Mouse (Mus musculus) thymus, postnatal 14 days (tissue): ENCODE measurements at regions not wholly inside any gene's neighbourhood (a gene's known extent, or its start where the extent isn't known, plus 50 kb on each side); places are given as distances from the start of the nearest gene placed in this dataset.

ENCODE experiments used
- DNase-seq: peaks from one replicate; pipeline ENCODE4 v3.0.0; 2021

GRCm38 (mm10) chr19:56105452-56106091 is 181.4 kb upstream of the Habp2 start:
- DNase-seq, result no peak

DNA sequence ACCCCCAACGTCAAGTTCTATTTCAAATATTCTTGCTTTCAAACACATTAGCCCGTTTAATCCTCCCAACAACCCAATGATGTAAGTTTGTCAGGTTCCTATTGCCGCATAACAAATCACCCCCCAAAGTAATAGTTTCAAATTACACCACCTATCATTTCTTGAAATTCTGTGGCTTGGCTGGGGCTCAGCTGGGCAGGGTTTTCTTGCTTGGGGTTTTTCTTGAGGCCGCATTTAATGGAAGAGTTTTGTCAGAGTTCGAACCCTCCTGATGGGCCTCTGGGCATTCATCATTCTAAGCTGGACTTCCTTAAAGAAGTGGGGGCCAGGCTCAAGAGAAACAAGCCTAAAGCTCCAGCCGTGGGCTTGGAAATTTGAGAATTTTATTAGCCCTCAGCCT is 178.1 kb upstream of the Habp2 start:
- no peak for DNase-seq

DNA sequence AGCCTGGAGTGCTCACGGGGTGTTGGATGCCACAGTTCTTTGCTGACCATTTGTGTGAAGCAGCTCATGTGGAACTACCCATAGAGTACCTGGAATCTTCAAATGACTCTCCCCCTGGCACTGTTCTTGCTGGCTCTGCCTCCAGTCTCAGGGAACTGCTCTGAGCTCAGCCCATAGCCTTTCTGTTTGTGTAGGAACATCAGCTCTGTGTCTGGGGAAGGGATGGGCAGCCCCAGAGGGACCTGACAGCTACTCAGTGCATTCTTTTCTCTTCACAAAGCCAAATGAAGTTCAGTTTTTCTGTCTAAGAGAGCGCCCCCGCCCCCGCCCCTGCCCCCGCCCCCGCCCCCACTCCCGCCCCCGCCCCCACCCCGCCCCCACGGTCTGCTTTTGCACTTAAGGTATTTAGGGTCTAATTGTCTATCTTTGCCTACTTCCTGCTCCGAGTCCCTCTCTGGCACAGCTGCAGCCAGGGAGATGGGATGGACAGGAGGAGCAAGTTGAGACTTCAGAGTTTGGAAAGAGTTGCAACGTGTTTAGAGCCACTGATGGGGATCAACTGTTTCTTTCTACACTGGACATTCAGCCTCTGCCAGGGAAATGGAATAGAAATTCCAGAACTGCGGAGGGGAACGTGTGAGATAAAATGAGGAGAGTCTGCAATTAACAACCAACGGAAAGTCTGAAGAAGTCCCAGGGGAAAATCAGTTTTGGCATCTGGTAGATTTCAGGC is 171.2 kb upstream of the Habp2 start:
- DNase-seq, result no peak

DNA sequence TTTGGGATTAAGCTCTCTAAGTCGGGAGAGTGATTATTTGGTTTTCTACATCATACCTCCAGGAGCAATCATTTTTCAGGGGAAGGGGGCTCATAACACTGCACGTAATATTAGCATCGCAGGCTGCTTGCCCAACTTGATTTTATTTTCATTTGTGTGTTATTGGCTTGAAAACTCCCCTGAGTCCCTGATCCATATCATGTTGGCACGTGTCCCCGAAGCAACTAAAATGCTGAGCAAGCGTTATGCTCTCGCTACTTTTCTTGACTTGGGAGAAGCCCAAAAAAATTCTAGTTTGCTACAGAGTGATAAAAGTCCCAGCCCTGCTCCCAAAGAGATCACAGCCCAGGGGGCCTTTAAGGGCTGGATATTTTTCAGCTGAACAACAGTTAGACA is 170.7 kb upstream of the Habp2 start:
- DNase-seq, result no peak

DNA sequence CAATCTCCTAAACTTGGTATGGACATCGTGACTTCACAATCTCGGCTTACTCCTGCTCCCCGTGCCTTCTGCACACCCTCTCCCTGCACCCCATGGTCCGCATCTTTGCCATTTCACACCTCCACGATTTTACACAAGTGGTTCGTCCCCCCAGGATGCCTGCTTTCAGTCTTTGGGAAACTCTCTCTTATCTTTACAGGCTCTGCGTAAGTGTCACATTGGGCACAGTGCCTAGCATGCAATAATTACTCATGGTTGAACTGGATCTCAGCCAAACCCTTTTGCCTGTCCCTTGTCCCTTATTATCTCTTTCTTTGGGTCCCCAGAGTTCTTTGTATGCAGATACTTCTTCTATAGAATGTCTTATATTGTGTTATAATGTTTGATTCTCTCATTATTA is 166.2 kb upstream of the Habp2 start:
- no peak for DNase-seq

DNA sequence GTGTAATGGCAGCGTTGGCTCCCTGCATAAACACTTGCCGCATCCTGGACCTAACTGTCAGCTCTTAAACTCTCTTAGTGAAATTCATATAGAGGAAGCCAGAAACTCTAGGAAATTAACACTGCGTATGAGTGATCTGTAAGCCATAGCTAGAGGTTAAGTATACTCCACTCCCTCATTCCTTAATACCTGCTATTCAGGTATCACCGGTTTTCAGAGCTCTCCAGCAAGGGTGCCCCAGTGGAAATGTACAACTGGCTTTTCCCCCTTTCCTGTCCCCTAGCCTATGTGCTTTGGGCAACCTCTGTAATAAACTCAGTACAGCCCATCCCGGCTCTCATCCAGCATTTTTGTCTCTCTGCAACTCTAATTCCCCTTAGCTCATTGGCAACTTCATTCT is 164.8 kb upstream of the Habp2 start:
- DNase-seq, result no peak

- no peak for DNase-seq
Measured at GRCm38 (mm10) chr19:56131556-56131955, 155.4 kb upstream of the Habp2 start.

DNA sequence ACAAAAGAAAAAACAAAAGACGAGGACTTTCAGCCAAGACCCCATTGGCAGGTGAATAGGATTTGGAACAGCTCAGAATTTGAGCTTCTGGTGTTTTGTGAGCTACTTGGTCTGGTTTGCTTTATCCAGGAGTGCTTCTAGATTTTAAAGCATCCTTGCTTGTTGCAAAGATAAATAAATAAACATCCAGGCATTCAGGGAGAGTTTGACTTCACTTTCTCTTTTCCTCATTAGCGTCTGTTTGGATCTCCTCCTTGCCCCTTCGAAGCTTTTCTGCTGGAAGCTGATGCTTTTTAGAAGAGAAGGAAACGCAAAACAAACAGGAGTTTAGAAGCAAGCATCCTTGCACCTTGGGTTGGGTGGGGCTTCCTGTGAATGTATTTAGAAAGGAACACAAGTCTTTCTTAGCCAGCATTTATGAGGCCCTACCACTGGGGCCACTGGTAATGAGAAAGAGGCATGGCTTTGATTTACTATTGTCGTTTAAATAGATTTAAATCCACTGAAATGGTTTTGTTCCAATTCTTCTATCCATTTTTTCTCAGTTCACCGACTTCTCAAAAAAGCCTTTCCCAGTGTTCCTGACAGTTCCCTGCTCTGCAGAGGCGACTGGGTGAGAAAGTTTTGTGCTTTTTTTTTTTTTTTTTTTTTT is 153.9 kb upstream of the Habp2 start:
- DNase-seq, result no peak

GRCm38 (mm10) chr19:56133565-56133964 is 153.4 kb upstream of the Habp2 start:
- DNase-seq, result no peak

GRCm38 (mm10) chr19:56134081-56134818 is 152.7 kb upstream of the Habp2 start:
- peak; percentile 17 for DNase-seq

DNA sequence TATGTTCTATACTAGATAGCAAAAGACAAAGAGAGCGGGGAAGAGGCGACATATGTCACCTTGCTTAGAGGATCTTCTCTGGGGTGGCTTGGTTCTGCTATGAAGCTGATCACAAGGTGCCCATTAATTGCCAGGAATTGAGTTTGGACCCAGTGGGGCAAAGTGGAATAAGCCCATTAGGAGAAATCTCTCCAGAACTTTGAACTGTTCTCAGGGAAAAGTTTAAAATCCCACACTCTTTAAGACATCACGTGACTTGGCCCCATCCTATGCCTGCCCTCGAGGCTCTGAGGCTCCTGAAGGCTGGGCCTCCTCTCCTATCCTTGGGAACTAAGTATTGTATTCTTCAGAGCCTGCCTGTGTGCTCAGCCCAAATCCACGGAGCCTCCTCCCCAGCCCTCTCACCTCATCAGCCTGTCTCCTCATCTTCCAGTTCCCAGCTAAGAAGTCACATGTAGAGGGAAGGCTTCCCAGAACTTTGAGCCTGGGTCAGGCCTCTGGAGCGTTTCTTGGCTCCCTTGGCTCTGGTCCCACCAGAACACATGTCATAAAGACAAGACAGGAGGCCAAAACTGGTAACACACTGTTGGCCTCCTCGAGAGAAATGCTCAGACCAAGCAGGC is 151.5 kb upstream of the Habp2 start:
- DNase-seq, result no peak

GRCm38 (mm10) chr19:56140540-56140939 is 146.4 kb upstream of the Habp2 start:
- DNase-seq, result no peak

- no peak for DNase-seq
Measured at GRCm38 (mm10) chr19:56144221-56144620, 142.7 kb upstream of the Habp2 start.

DNA sequence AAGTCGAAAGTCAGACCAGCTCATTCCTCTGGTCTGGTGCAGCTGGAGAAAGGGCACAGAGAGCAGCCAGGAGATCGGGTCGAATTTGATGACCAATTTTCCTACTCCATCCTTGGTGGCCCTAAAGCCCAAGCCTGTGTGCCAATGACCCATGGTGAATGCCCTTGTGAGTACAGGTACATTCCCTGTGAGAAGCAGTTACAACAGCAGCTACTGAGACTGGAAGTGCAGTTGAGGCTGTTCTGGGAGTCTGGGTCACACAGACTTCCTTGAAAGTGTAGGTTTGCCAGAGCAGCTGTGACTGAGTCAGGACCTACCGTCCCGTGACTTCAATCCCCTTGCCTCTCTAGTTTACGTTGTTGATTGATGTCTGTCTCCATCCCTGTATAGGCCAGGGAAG is 129.8 kb upstream of the Habp2 start:
- DNase-seq, result no peak

- DNase-seq, result no peak
Measured at GRCm38 (mm10) chr19:56162156-56162555, 124.8 kb upstream of the Habp2 start.

DNA sequence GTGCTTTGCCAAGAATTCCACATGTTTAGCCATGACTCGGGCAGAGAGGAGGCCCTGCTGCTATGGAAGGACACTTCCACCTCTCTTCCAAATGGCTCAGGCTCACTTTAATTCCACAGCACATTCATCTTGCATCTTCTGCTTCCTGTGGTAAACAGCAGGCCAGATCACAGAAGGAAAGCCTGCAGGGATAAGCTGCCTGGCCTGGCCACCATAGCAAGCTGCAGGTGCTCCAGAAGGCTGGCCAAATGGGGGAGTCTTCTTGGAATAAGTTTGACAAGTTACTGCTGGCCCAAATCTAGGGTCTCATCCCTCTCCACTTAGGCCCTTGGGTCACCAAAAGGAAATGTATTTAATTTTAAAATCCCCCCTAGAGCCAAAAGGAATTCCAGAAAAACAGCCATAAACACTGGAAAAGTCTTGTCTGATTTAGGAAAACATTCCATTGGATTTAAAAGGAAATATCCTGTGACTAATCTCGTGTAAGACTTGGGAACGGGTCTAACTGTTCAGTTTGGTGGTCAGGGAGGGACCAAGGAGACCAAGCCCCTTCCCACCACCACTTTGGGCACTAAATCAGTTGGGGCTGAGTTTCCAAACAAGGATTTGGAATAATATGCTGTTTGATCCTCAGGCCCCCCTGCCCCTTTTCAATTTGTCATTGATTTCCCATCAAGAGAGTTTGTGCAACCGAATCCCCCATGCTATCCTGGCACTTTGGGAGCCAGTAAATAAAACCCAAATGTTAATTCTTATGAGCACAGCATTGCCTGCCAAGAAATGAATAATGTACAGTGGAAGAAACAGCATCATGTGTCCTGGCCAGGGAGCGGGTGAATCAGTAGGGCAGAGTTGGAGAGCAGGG is 117.6 kb upstream of the Habp2 start:
- no peak for DNase-seq

GRCm38 (mm10) chr19:56169998-56170274 is 117.0 kb upstream of the Habp2 start:
- no peak for DNase-seq

DNA sequence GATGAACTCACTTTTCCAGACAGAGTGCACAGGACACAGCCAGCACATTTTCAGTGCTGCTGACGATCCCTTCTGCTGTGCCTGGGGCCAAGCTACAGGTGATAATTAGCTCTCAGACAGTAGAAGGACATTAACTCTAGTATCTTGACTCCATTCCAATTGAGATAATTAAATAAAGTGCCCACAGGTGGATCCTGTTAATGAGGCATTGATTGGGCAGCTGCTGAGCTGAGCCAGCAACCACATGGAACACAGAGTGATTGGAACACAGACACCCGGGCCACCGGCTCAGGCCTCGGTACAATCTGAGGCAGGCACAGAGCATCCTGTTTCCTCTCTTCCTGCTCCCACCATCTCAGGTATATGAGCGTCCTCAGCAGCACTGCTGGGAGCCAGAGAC is 114.5 kb upstream of the Habp2 start:
- no peak for DNase-seq

- DNase-seq, result no peak
Measured at GRCm38 (mm10) chr19:56176059-56176458, 110.9 kb upstream of the Habp2 start.

DNA sequence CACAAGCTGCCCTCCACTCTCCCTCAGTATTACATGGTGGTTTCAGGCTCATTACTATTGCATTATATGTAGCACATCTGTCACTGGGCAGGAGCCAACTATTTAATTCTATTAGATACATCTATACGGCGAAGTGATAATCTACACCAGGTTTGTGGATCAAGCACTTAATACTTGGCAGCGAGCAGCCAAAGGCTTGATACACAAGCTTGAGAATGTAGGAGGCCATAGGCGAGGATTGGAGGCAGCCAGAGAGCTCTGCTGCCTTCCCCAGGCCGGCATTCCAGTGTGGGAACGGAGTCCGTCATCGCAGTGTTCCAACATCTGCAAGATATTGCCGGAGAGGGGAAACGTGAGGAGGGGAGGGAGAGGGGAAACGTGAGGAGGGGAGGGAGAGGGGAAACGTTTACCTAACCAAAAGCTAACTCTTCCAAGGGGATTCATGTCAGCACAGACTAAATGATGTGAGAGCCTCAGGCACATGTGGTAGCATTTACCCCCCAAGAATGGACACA is 109.6 kb upstream of the Habp2 start:
- no peak for DNase-seq

GRCm38 (mm10) chr19:56185756-56186155 is 101.2 kb upstream of the Habp2 start:
- no peak for DNase-seq

DNA sequence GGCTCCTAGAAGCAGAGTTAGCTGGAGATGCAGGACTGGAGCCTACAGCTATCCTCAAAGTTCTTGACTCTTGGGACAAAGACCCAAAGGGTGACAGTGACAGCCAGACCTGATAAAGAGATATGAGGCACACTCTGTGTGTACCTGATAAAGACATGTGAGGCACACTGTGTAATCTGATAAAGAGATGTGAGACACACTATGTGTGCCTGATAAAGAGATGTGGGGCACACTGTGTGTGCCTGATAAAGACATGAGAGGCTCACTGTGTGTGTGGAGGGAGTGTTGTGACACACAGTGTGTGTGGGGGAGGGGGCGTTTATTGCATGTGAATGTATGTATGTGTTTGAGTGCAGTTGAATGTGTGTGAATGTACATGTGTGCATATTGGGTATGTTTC is 97.8 kb upstream of the Habp2 start:
- no peak for DNase-seq
